Mouse (Mus musculus): ENCODE data around the gene Snx3. TPM values are rescaled to one million over a fixed set of nuclear protein-coding genes. Genes with fewer than 3 reads are reported as not detected.
A peak's percentile ranks its signal among the peaks of the same experiment; 100 is the strongest.

The Snx3 gene
- polyA plus RNA-seq, 1 experiment from 2014 or later = 272 TPM

DNA sequence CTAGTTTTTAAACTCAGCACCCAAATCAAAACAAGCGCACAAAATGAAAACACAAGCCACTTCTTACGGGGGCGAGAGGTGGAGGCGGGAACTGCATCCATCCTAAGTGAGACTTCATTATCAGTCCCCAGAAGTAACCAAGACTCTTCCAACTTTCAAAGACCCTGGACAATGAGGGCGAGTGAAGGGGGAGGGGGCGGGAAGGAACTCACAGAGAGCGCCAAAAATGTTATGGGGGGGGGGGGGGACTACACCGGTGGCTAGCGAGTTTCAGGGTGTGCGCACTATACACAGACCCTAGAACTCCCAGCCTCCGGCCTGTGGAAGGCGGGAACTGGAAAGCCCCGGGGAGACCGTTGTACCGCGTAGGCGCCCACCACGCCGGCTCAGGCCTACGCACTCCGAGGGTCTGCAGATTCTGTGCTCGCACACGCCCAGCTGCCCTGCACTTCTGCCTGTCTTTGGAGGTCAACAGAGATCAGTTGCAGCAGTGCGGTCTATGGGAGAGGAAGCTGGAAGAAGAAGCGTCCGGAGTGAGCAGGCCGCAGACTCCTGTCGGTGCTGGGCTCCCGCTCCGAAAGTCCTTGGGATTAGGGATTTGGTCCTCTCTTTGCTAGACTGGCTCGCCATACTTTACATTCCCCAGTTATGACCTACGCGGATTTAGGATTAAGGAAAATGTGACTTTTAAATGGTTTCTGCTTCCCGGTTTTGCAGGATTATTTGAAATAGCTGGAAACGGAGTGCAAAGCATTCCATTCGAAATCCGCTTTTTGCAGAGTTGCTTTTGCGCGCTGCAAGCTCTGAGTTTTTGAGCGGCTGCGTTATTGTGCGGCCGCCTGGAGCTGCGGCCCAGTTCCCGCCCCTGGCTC lies 80.1 kb downstream of the Snx3 start:
- no peaks in the 10 kb centered on the region for H3K9me3 ChIP-seq (replicated peaks)
- H3K4me1 ChIP-seq = peaks cover 86% of the 10 kb centered on the region
- no peak for ATAC-seq
- H3K27me3 ChIP-seq = peaks cover 4% of the 10 kb centered on the region
- H3K36me3 ChIP-seq (ENCODE audit: poor library complexity, severe bottlenecking) = peaks cover 8% of the 10 kb centered on the region
- H3K27ac ChIP-seq = peak overlapping the region; percentile 96
- peak overlapping the region; percentile 81 for H3K4me3 ChIP-seq
- H3K9ac ChIP-seq = peak overlapping the region; percentile 98
- peak overlapping the region; percentile 89 for H3K4me2 ChIP-seq
- WGBS = under 1% methylated on average over 45 of the region's 45 CpGs

DNA sequence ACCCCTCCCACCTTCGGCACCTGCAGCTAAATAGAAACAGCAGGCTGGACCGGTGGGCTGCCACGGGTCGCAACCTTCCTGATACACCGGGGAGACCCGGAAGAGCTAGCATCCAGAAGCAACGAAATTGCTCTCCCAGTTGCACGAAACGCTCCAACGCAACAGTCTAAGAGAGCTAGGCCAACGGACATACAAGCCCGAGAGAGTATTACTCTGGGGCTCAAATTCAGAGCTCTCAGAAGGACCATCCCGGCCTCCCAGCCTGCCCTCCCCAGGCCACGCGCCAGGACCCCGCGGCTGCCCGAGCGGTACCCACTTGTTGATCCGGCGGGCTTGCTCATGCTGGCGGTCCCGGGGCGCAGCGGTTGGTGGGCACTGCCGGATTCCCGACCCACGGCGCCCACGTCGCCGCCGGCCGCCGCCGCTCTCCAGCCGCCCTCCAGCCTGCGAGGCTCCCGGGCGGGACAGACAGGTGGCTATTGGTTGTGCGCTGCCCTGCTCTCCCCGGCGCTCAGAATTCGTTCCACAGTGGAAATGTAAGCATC lies 80.8 kb downstream of the Snx3 start:
- peaks cover 84% of the 10 kb centered on the region for H3K4me1 ChIP-seq
- H3K27ac ChIP-seq = peak overlapping the region; percentile 96
- no peaks in the 10 kb centered on the region for H3K9me3 ChIP-seq (replicated peaks)
- peak overlapping the region; percentile 81 for H3K4me3 ChIP-seq
- ATAC-seq = no peak
- WGBS = under 1% methylated on average over 42 of the region's 44 CpGs
- H3K27me3 ChIP-seq = peaks cover 7% of the 10 kb centered on the region
- H3K4me2 ChIP-seq = peak overlapping the region; percentile 89
- H3K9ac ChIP-seq = peak overlapping the region; percentile 98
- H3K36me3 ChIP-seq (ENCODE audit: poor library complexity, severe bottlenecking) = peaks cover 3% of the 10 kb centered on the region; the same call in 1 of the 2 replicates

DNA sequence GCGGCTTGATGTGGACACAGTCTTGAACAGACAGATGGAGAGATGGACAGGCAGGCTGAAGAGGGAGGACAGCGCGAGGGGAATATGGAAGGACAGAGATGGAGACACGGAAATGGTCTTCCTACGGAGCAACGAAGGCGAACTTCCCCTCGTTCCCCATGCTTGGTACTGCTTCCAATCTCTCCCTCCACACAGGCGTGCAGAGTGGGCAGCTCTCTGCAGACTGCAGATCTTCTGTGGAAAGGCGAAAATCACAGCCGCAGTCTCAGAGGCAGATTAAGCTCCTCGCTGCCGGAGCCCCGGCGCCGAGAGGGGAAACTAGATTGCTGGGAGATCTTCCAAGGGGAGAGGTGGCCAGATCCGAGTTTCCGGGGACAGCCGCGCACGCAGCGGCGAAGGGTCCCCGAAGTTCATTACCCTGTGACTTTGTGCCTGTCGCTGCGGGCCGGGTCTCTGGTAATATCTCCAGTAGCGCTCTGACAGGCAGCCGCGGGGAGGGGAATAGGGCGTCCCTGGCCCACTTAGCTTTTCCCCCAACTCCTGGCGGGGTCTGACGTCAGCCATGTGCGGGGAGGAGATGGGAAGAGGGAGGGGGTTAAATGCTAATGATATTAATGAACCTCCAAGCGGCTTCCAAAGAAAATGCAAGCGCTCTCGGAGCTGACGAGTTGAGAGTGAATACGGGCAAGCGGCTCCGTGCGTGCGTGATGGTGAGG lies 81.5 kb downstream of the Snx3 start, which contains the start of the genes Nr2e1 and Ostm1:
TSS of gene Nr2e1 (minus strand) at position 476 of the 716 bp plus-strand sequence.
TSS of gene Ostm1 (plus strand) at position 666 of the 716 bp plus-strand sequence.
- ATAC-seq = peak; percentile 81
- peaks cover 7% of the 10 kb centered on the region for H3K27me3 ChIP-seq
- H3K9me3 ChIP-seq (replicated peaks) = no peaks in the 10 kb centered on the region
- under 1% methylated on average over 43 of the region's 43 CpGs for WGBS
- peaks cover 83% of the 10 kb centered on the region for H3K4me1 ChIP-seq
- peak within 1 kb of the TSS; percentile 98 for H3K9ac ChIP-seq
- no peaks in the 10 kb centered on the region; the same call in 1 of the 2 replicates for H3K36me3 ChIP-seq (ENCODE audit: poor library complexity, severe bottlenecking)
- H3K4me3 ChIP-seq = peak within 1 kb of the TSS; percentile 81
- peak within 1 kb of the TSS; percentile 96 for H3K27ac ChIP-seq
- peak within 1 kb of the TSS; percentile 89 for H3K4me2 ChIP-seq

DNA sequence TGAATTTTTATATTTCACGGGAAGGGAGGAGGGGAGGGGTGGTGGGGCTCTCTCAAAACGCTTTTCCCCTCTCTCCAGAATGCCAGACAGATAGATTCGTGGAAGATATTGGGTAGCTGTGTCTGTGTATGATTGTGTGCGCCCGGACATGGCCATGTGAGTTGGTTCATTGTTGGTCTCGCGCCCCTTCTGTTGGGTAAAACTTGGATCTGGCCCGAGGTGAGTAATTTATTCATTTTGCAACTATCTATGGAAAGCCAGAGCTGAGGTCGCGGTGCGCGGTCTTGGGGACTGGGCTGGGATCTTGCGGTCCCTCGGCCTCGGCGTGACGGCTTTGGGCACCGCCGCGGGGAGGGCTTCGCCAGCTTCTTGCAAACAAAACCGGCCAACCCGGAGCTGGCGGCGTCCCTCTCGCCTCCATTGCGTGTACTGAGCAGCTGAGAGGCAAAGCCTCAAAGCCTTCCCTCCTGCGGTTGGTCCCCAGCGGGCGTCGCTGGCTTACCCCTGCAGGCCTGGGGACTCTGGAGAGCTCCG lies 82.1 kb downstream of the Snx3 start:
- H3K9me3 ChIP-seq (replicated peaks) = no peaks in the 10 kb centered on the region
- no peaks in the 10 kb centered on the region; the same call in 1 of the 2 replicates for H3K36me3 ChIP-seq (ENCODE audit: poor library complexity, severe bottlenecking)
- H3K27me3 ChIP-seq = peaks cover 7% of the 10 kb centered on the region
- ATAC-seq = peak; percentile 42
- peak overlapping the region; percentile 98 for H3K9ac ChIP-seq
- H3K4me2 ChIP-seq = peak overlapping the region; percentile 89
- peak overlapping the region; percentile 96 for H3K27ac ChIP-seq
- H3K4me3 ChIP-seq = peak overlapping the region; percentile 81
- H3K4me1 ChIP-seq = peaks cover 83% of the 10 kb centered on the region
- under 1% methylated on average over 32 of the region's 32 CpGs for WGBS

DNA sequence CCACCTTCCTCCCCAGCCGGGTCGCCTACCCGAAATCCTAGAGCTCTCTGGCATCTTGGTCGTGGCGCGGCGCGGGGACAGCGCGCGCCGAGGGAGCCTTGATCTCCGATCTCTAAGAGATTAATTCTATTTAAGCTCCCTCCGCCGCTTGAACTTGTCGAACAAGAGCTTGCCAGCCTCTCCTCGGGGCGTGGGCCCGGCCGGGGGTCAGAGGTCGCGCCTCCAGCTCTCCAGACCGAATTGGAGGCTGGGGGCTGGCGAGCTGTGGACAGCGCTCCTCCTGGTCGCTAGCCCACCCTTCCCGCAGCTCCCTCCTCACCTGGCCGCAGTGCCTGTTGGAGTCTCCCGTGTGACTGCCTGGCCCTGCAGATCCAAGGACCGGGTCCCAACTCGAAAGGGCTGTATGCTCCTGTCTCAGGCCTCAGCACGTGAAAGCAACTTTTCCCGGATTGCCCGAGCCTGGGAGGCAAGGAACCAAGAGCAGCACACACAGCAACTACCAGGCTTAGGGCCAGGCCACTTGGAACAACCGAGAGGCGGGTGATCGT lies 82.7 kb downstream of the Snx3 start:
- Histone ChIP-seq H3K4me3 (peak overlapping the region; percentile 81), H3K4me2 (peak overlapping the region; percentile 89), H3K4me1 (peaks cover 83% of the 10 kb centered on the region), H3K27me3 (peaks cover 7% of the 10 kb centered on the region), H3K27ac (peak overlapping the region; percentile 96), H3K9me3 (replicated peaks) (no peaks in the 10 kb centered on the region), H3K9ac (peak overlapping the region; percentile 98), H3K36me3 (ENCODE audit: poor library complexity, severe bottlenecking) (no peaks in the 10 kb centered on the region; the same call in 1 of the 2 replicates)
- ATAC-seq = no peak
- WGBS = under 1% methylated on average over 37 of the region's 37 CpGs

Other genes starting within 250 kb of the Snx3 start
- 3.4 and 3.8 TPM in 2 replicates for gene Foxo3, start 225.3 kb upstream of the Snx3 start, polyA plus RNA-seq (2015; fragmentation: Nextera tagmentation; extraction: Ambion mirVana)
- 4.0 and 4.5 TPM in 2 replicates for gene Afg1l, start 23.5 kb upstream of the Snx3 start, polyA plus RNA-seq (2015; fragmentation: Nextera tagmentation; extraction: Ambion mirVana)
- 71.0 and 77.0 TPM in 2 replicates for gene Nr2e1, start 81.6 kb downstream of the Snx3 start, polyA plus RNA-seq (2015; fragmentation: Nextera tagmentation; extraction: Ambion mirVana)
- 57.1 and 63.2 TPM in 2 replicates for gene Ostm1, start 81.8 kb downstream of the Snx3 start, polyA plus RNA-seq (2015; fragmentation: Nextera tagmentation; extraction: Ambion mirVana)

All from forebrain, embryonic 13.5 days (tissue).